Mouse (Mus musculus): ENCODE data around the gene Ppef1. TPM values are rescaled to one million over a fixed set of nuclear protein-coding genes. Genes with fewer than 3 reads are reported as not detected.

Ppef1 gene
- polyA plus RNA-seq, 1 experiment from 2014 or later, result not detected

DNA sequence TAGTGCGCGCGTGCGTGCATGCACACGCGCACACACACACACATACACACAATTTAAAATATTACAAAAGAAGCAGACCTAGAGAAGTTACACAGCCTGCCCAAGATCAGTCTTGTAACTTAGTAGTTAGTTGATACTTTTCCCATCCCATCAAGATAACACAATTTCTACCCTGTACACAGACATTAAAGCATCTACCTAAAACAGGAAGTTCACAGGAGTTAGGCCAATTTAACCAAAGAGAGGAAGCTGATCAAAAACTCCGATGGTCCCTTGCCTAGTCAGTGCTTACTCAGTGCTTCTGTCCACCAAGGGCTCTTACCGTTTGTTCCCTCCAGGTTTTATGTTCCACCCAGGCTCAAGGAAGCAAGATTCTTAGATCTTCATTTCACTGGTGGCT lies 15.2 kb upstream of the Ppef1 start:
- no peak for ATAC-seq (ENCODE audit: insufficient number of reproducible peaks, insufficient read depth, low FRiP score, low read depth)
- no peaks in the 10 kb centered on the region for H3K27me3 ChIP-seq (ENCODE audit: control insufficient read depth, insufficient read depth, low read length)
- 94% methylated on average over 8 of the region's 8 CpGs for WGBS

DNA sequence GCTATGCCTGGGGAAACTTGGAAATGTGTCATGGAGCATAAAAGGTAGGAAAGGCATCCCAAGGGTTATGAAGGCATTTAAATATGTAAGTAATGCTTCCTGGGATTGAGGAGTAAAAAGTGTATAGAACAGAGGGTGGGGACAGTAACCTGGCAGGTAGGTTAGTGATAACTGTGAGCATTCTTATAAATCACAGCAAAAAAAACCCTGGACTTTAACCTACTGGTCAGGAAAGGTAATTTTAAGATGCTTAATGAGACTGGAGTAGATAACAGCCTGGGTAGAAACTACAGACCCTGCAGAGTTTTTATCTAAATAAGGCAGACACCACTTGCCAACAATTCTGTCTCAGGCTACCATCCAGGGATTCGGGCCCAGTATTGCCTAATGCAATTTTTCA lies 13.1 kb upstream of the Ppef1 start:
- no peaks in the 10 kb centered on the region for H3K27me3 ChIP-seq (ENCODE audit: control insufficient read depth, insufficient read depth, low read length)
- H3K4me2 ChIP-seq (ENCODE audit: low read length), result no peak overlapping the region
- no peaks in the 10 kb centered on the region for H3K4me1 ChIP-seq (ENCODE audit: control insufficient read depth in 2 of 2, insufficient read depth in 2 of 2, low read length in 2 of 2)
- no peak overlapping the region for H3K27ac ChIP-seq (replicated peaks in 1 of 2; ENCODE audit: control insufficient read depth in 1 of 2, insufficient read depth in 1 of 2, low read depth in 2 of 2, low read length in 2 of 2)
- 48% methylated on average over 1 of the region's 1 CpGs for whole genome bisulfite sequencing
- no peaks in the 10 kb centered on the region for H3K9me3 ChIP-seq (ENCODE audit: control insufficient read depth, low read length)
- no peak overlapping the region for H3K9ac ChIP-seq (ENCODE audit: low read length)
- no peak for ATAC-seq (ENCODE audit: insufficient number of reproducible peaks, insufficient read depth, low FRiP score, low read depth)
- H3K4me3 ChIP-seq (ENCODE audit: control insufficient read depth in 1 of 2, insufficient read depth in 1 of 2, low read depth in 1 of 2, low read length in 2 of 2), result no peak overlapping the region
- no peaks in the 10 kb centered on the region for H3K36me3 ChIP-seq (ENCODE audit: control insufficient read depth, insufficient read depth, low read length)

More for the DNA sequence above, 15.2 kb upstream of the Ppef1 start:
- Histone ChIP-seq H3K27ac (replicated peaks in 1 of 2; ENCODE audit: control insufficient read depth in 1 of 2, insufficient read depth in 1 of 2, low read depth in 2 of 2, low read length in 2 of 2) (no peak overlapping the region), H3K4me1 (ENCODE audit: control insufficient read depth in 2 of 2, insufficient read depth in 2 of 2, low read length in 2 of 2) (no peaks in the 10 kb centered on the region), H3K9ac (ENCODE audit: low read length) (no peak overlapping the region), H3K4me2 (ENCODE audit: low read length) (no peak overlapping the region), H3K4me3 (ENCODE audit: control insufficient read depth in 1 of 2, insufficient read depth in 1 of 2, low read depth in 1 of 2, low read length in 2 of 2) (no peak overlapping the region), H3K9me3 (ENCODE audit: control insufficient read depth, low read length) (no peaks in the 10 kb centered on the region), H3K36me3 (ENCODE audit: control insufficient read depth, insufficient read depth, low read length) (no peaks in the 10 kb centered on the region)

DNA sequence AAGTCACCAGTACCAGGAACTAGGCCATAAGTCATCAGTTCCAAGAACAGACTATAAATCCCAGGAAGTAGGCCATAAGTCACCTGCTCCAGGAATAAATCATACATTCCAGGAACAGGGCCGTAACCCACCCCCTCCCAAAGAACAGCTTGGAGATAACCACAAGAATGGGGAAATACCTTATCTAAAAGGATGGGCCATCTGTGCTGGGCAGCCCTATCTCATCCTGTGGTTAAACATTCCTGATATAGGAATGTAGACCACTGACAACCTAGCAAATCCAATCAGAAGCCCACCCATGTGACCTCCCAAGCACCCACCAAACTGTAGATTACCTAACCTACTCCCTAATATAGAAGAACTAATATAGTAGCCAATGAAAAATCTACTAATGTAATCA lies 9.8 kb upstream of the Ppef1 start:
- Histone ChIP-seq H3K9ac (ENCODE audit: low read length) (no peak overlapping the region), H3K27ac (replicated peaks in 1 of 2; ENCODE audit: control insufficient read depth in 1 of 2, insufficient read depth in 1 of 2, low read depth in 2 of 2, low read length in 2 of 2) (no peak overlapping the region), H3K4me3 (ENCODE audit: control insufficient read depth in 1 of 2, insufficient read depth in 1 of 2, low read depth in 1 of 2, low read length in 2 of 2) (no peak overlapping the region), H3K4me2 (ENCODE audit: low read length) (no peak overlapping the region), H3K9me3 (ENCODE audit: control insufficient read depth, low read length) (no peaks in the 10 kb centered on the region), H3K36me3 (ENCODE audit: control insufficient read depth, insufficient read depth, low read length) (no peaks in the 10 kb centered on the region), H3K27me3 (ENCODE audit: control insufficient read depth, insufficient read depth, low read length) (no peaks in the 10 kb centered on the region), H3K4me1 (ENCODE audit: control insufficient read depth in 2 of 2, insufficient read depth in 2 of 2, low read length in 2 of 2) (no peaks in the 10 kb centered on the region)
- 56% methylated on average over 1 of the region's 1 CpGs for WGBS
- no peak for ATAC-seq (ENCODE audit: insufficient number of reproducible peaks, insufficient read depth, low FRiP score, low read depth)

DNA sequence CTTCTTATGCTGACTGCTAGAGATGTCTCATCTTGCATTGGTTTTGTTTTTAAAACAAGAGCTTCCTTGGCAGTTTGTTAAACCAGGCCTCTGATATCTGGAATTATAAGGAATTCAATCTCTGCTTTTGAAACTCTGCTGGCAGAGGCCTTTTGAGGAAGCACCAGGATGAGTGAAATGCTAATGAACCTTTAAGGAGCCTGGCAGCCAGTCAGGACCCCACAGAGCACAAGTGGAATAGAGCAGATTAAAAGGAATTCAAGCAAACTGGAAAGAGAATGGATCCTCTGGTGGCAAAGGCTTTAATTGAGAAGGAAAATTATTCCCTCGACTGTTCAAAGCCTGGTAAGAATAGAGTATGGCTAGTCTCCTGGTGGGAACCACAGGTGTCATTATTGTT lies 36.4 kb downstream of the Ppef1 start:
- no peak for ATAC-seq (ENCODE audit: insufficient number of reproducible peaks, insufficient read depth, low FRiP score, low read depth)
- no peaks in the 10 kb centered on the region for H3K4me1 ChIP-seq (ENCODE audit: control insufficient read depth in 2 of 2, insufficient read depth in 2 of 2, low read length in 2 of 2)
- H3K9me3 ChIP-seq (ENCODE audit: control insufficient read depth, low read length), result no peaks in the 10 kb centered on the region
- no peak overlapping the region for H3K4me3 ChIP-seq (ENCODE audit: control insufficient read depth in 1 of 2, insufficient read depth in 1 of 2, low read depth in 1 of 2, low read length in 2 of 2)
- no peaks in the 10 kb centered on the region for H3K27me3 ChIP-seq (ENCODE audit: control insufficient read depth, insufficient read depth, low read length)
- no peak overlapping the region for H3K4me2 ChIP-seq (ENCODE audit: low read length)
- H3K9ac ChIP-seq (ENCODE audit: low read length), result no peak overlapping the region
- H3K36me3 ChIP-seq (ENCODE audit: control insufficient read depth, insufficient read depth, low read length), result no peaks in the 10 kb centered on the region
- 41% methylated on average over 1 of the region's 1 CpGs for WGBS
- no peak overlapping the region for H3K27ac ChIP-seq (replicated peaks in 1 of 2; ENCODE audit: control insufficient read depth in 1 of 2, insufficient read depth in 1 of 2, low read depth in 2 of 2, low read length in 2 of 2)

DNA sequence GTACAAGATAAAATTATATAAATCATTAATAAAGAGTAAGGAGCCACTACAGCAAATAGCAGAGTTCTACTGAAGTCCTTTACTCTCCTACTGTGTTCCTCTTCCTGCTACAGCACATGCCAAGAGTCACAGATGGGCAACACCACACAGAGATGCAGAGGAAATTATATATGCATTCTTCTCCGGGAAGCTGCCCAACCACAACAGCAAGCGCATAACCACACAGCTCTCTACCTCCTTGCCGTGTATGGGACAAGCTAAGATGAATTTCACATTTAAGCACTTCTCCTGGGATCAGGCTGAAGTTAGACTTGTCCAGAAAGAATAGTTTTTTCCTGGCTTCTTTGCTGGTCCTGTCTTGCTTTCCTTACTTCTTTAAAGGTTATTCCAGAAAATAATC lies 44.0 kb downstream of the Ppef1 start:
- H3K4me2 ChIP-seq (ENCODE audit: low read length), result no peak overlapping the region
- H3K4me1 ChIP-seq (ENCODE audit: control insufficient read depth in 2 of 2, insufficient read depth in 2 of 2, low read length in 2 of 2), result no peaks in the 10 kb centered on the region
- no peak overlapping the region for H3K4me3 ChIP-seq (ENCODE audit: control insufficient read depth in 1 of 2, insufficient read depth in 1 of 2, low read depth in 1 of 2, low read length in 2 of 2)
- no peaks in the 10 kb centered on the region for H3K9me3 ChIP-seq (ENCODE audit: control insufficient read depth, low read length)
- ATAC-seq (ENCODE audit: insufficient number of reproducible peaks, insufficient read depth, low FRiP score, low read depth), result no peak
- H3K9ac ChIP-seq (ENCODE audit: low read length), result no peak overlapping the region
- 81% methylated on average over 3 of the region's 3 CpGs for WGBS
- H3K27ac ChIP-seq (replicated peaks in 1 of 2; ENCODE audit: control insufficient read depth in 1 of 2, insufficient read depth in 1 of 2, low read depth in 2 of 2, low read length in 2 of 2), result no peak overlapping the region
- no peaks in the 10 kb centered on the region for H3K27me3 ChIP-seq (ENCODE audit: control insufficient read depth, insufficient read depth, low read length)
- no peaks in the 10 kb centered on the region for H3K36me3 ChIP-seq (ENCODE audit: control insufficient read depth, insufficient read depth, low read length)

DNA sequence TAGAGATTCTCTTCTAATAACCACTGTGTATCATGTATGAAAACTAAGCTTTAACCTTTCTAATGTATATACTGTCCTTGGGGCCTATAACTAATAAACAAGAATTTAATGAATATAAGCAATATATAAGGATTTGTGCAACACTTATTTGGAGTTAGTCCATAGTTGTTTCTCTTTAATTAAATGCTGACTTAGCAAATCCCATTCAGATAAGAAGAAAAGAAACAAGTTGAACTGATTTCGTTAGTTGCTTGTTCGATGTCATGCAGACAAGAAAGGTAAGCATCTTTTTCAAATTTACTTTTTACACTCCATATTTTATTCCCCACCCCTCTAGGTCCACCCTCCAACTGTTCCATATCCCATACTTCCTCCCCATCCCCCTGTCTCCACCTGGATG lies 45.5 kb downstream of the Ppef1 start:
- H3K4me3 ChIP-seq (ENCODE audit: control insufficient read depth in 1 of 2, insufficient read depth in 1 of 2, low read depth in 1 of 2, low read length in 2 of 2), result no peak overlapping the region
- H3K27me3 ChIP-seq (ENCODE audit: control insufficient read depth, insufficient read depth, low read length), result no peaks in the 10 kb centered on the region
- H3K9ac ChIP-seq (ENCODE audit: low read length), result no peak overlapping the region
- H3K36me3 ChIP-seq (ENCODE audit: control insufficient read depth, insufficient read depth, low read length), result no peaks in the 10 kb centered on the region
- no peak overlapping the region for H3K4me2 ChIP-seq (ENCODE audit: low read length)
- no peaks in the 10 kb centered on the region for H3K4me1 ChIP-seq (ENCODE audit: control insufficient read depth in 2 of 2, insufficient read depth in 2 of 2, low read length in 2 of 2)
- H3K27ac ChIP-seq (replicated peaks in 1 of 2; ENCODE audit: control insufficient read depth in 1 of 2, insufficient read depth in 1 of 2, low read depth in 2 of 2, low read length in 2 of 2), result no peak overlapping the region
- 78% methylated on average over 2 of the region's 2 CpGs for WGBS
- H3K9me3 ChIP-seq (ENCODE audit: control insufficient read depth, low read length), result no peaks in the 10 kb centered on the region
- ATAC-seq (ENCODE audit: insufficient number of reproducible peaks, insufficient read depth, low FRiP score, low read depth), result no peak

DNA sequence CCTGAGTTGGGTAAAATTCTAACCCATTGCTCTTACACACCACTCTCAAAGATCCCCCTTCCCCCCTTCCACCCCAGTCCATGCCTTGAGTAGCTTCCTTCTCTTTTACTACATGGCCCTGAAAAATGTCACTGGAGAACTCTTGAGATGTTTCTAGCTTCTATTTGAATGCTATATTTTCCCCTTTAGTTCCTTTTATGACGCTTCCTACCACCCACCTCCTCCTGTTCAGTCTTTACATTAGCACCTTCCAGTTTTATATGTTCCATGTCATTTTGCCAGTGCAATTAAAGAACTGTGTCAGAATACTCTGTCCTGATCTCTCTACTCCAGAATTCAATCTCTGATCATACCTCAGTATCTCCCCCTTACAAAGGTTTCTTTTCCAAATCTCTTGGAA lies 65.6 kb downstream of the Ppef1 start:
- Histone ChIP-seq H3K4me3 (ENCODE audit: control insufficient read depth in 1 of 2, insufficient read depth in 1 of 2, low read depth in 1 of 2, low read length in 2 of 2) (no peak overlapping the region), H3K27me3 (ENCODE audit: control insufficient read depth, insufficient read depth, low read length) (no peaks in the 10 kb centered on the region), H3K4me1 (ENCODE audit: control insufficient read depth in 2 of 2, insufficient read depth in 2 of 2, low read length in 2 of 2) (no peaks in the 10 kb centered on the region), H3K36me3 (ENCODE audit: control insufficient read depth, insufficient read depth, low read length) (no peaks in the 10 kb centered on the region), H3K9ac (ENCODE audit: low read length) (no peak overlapping the region), H3K4me2 (ENCODE audit: low read length) (no peak overlapping the region), H3K27ac (replicated peaks in 1 of 2; ENCODE audit: control insufficient read depth in 1 of 2, insufficient read depth in 1 of 2, low read depth in 2 of 2, low read length in 2 of 2) (no peak overlapping the region), H3K9me3 (ENCODE audit: control insufficient read depth, low read length) (no peaks in the 10 kb centered on the region)
- no peak for ATAC-seq (ENCODE audit: insufficient number of reproducible peaks, insufficient read depth, low FRiP score, low read depth)
- 72% methylated on average over 1 of the region's 1 CpGs for WGBS

DNA sequence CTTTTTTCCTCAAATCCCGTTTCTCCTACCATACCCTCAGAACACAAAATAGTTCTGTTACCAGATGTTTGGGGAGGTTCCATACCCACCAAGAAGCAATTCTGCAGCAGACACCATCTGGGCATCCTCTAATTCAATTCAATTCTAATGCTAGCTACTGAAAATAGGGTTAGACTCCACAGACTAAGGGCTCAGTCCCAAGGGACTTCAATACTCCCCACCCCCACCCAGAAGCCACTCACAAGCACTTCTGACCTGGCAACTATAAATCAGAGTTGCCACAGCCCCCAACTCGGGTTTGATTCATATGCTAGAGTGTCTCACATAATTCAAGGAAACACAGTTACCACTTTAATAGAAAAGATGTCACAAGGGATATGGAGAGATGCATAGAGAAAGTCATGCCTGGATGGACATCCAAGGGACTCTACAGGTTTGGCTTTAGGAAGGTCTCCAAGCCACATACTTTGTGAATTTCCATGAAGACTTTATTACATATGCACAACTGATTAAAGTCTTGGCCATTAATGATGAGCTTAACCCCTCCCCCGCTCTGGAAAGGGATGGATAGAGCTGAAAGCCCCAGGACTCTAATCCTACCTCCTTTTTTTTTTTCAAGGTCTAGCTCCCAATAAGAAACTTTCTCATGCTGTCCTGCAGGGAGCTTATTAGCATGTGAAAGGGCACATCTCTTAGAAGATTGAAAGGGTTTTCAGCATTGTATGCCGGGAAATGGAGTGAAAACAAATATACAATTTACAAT lies 124.5 kb downstream of the Ppef1 start:
- Histone ChIP-seq H3K4me3 (ENCODE audit: control insufficient read depth in 1 of 2, insufficient read depth in 1 of 2, low read depth in 1 of 2, low read length in 2 of 2) (no peak overlapping the region), H3K4me1 (ENCODE audit: control insufficient read depth in 2 of 2, insufficient read depth in 2 of 2, low read length in 2 of 2) (no peaks in the 10 kb centered on the region), H3K27ac (replicated peaks in 1 of 2; ENCODE audit: control insufficient read depth in 1 of 2, insufficient read depth in 1 of 2, low read depth in 2 of 2, low read length in 2 of 2) (no peak overlapping the region), H3K27me3 (ENCODE audit: control insufficient read depth, insufficient read depth, low read length) (no peaks in the 10 kb centered on the region), H3K36me3 (ENCODE audit: control insufficient read depth, insufficient read depth, low read length) (no peaks in the 10 kb centered on the region), H3K9ac (ENCODE audit: low read length) (no peak overlapping the region), H3K4me2 (ENCODE audit: low read length) (no peak overlapping the region), H3K9me3 (ENCODE audit: control insufficient read depth, low read length) (no peaks in the 10 kb centered on the region)
- WGBS, result 43% methylated on average over 4 of the region's 4 CpGs
- ATAC-seq (ENCODE audit: insufficient number of reproducible peaks, insufficient read depth, low FRiP score, low read depth), result no peak

Measured in heart, embryonic 14.5 days (tissue).